Mouse (Mus musculus): ENCODE data around the gene Gm17304. TPM values are rescaled to one million over a fixed set of nuclear protein-coding genes. Genes with fewer than 3 reads are reported as not detected.

The Gm17304 gene
- not detected for total RNA-seq (2021)
- long read RNA-seq, experiment 1, result 0 reads
- long read RNA-seq, experiment 2, result 0 reads

- DNase-seq (ENCODE audit: low spot score in 2 of 2), result no peak
Measured at GRCm38 (mm10) chr5:106608798-106609197, at the start of gene Gm17304. Gene Gm17304, plus strand, starts transcription at chr5:106609098.

DNA sequence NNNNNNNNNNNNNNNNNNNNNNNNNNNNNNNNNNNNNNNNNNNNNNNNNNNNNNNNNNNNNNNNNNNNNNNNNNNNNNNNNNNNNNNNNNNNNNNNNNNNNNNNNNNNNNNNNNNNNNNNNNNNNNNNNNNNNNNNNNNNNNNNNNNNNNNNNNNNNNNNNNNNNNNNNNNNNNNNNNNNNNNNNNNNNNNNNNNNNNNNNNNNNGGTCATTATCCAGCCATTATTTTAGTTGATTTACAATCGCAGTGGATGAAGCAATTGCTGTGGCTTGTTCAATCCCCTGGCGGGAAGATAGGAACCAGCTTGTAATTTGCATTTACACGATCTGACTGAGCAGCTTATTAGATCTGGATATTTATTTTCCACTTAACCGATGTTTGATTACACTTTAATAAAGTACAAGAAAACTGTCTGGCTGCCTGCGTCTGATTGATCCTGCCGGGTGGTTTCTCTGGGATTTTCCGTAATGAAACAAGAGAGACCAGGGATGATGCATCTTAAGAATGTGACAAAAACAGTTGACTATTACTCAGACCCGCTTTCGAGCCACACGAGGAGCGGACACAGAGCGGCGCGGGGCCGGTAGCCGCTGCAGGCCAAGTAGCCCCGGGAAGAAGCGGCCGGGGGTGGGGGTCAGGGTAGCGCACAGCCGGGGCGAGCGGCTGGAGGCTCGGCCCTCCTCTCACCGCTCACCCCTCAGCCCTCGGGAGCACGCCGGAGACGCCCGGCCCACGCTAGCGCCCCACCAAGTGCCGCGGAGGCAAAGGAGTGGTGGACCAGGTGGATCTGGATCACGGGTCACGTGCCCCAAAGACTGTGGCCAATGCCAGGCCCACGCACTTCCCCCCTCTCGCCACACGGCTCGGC, 48.0 kb upstream of the Gm17304 start:
- peak; percentile 46 to 78 for DNase-seq (ENCODE audit: low spot score in 2 of 2)

DNA sequence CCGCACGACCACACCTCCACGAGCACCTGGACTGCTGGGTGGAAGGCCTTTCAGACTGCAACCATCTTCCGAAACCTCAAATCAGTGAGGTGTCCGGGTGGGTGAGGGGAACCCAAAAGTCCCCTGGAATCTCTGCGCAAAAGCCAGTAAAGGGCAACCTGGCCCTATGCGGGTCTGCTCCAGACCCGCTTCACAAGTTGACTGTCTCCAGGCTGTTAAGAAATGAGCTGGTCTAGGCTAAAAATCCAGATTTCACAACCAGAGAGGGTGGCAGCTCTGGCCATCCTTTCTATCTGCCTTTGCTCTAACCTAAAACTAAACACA, 47.4 kb upstream of the Gm17304 start:
- no peak for DNase-seq (ENCODE audit: low spot score in 2 of 2)

GRCm38 (mm10) chr5:106566025-106566424, 42.9 kb upstream of the Gm17304 start:
- DNase-seq (ENCODE audit: low spot score in 2 of 2), result no peak

DNA sequence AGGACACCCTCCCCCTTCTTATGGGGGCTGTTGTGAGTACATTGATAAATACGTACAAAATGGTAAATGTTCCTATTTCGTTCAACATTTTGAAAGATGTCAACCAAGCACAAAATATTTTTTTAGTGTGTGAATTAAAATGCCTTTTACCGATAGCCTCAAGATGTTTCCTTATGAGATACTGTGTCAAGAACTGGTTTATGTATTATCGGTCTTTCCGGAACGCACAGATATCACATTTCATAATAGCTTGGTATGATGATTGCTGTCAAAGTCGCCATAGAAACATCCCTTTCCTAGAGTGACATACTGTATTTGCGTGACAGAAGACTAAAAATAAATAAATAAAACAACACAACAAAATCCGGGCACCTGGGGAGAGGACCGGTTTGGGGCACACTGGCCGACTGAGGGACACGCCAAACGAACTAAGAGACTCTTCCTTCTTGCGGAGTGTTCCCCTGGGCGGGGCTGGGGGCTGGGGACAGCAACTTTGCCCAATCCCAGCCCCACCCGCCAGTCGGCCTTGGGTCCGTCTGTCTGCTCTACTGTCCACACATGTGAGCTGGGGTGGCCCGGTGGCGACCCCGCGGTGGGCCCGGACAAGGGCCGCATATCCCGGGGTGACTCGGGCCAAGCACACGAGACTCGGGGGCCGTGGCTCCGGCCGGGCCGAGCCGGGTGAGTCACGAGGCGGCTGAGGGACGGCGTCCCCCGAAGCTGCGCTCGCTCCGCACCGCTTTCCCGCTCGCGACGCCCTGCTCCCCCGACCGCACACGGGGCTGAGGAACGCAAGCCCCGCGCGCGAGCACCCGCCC, 34.9 kb upstream of the Gm17304 start:
- no peak for DNase-seq (ENCODE audit: low spot score in 2 of 2)

- peak; percentile 70 to 75 for DNase-seq (ENCODE audit: low spot score in 2 of 2)
Measured at GRCm38 (mm10) chr5:106574560-106574946, 34.3 kb upstream of the Gm17304 start.

DNA sequence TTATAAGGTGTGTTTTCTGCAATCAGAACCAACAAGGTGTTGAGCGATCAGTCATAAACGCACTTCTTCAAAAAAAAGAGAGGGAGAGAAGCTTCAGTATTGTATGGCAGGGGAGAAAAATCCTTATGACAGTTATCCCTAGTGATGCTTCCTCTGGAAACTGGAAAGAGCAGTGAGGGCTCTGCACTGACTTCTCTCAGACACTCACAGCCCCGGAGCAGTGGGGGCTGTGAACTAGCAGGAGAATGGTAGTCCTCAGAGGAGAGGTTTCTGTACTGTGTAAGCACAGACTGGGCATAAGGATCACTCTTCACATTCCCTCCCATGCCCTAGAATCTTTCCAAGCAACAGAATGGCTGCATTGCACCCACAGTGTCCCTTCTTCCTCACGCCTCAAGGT, 33.8 kb upstream of the Gm17304 start:
- DNase-seq (ENCODE audit: low spot score in 2 of 2), result no peak

- peak in 1 of 2 experiments; percentile 23 for DNase-seq (ENCODE audit: low spot score in 2 of 2)
Measured at GRCm38 (mm10) chr5:106577237-106577888, 31.5 kb upstream of the Gm17304 start.

- DNase-seq (ENCODE audit: low spot score in 2 of 2), result no peak
Measured at GRCm38 (mm10) chr5:106580943-106581342, 28.0 kb upstream of the Gm17304 start.

GRCm38 (mm10) chr5:106589006-106589405, 19.9 kb upstream of the Gm17304 start:
- DNase-seq (ENCODE audit: low spot score in 2 of 2), result no peak

- DNase-seq (ENCODE audit: low spot score in 2 of 2), result no peak
Measured at GRCm38 (mm10) chr5:106589670-106590069, 19.2 kb upstream of the Gm17304 start.

GRCm38 (mm10) chr5:106590686-106591085, 18.2 kb upstream of the Gm17304 start:
- no peak for DNase-seq (ENCODE audit: low spot score in 2 of 2)

DNA sequence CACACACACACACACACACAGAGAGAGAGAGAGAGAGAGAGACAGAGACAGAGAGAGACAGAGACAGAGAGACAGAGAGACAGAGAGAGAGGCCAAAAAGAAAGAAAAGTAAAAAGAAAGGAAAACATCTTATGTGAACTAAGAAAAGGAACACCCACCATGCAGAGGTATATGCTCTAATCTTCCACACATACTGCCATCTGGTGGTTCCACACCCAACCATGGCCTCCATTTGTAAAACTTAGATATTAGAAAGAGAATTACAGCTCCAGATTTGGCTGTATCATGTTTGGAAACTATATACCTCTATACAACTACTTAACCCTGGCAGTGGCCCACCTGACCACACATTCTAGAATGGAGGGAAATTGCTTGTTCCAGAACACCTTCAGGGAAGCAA, 14.5 kb upstream of the Gm17304 start:
- DNase-seq (ENCODE audit: low spot score in 2 of 2), result no peak

- DNase-seq (ENCODE audit: low spot score in 2 of 2), result no peak
Measured at GRCm38 (mm10) chr5:106597472-106597871, 11.4 kb upstream of the Gm17304 start.

GRCm38 (mm10) chr5:106599482-106599881, 9.4 kb upstream of the Gm17304 start:
- no peak for DNase-seq (ENCODE audit: low spot score in 2 of 2)

DNA sequence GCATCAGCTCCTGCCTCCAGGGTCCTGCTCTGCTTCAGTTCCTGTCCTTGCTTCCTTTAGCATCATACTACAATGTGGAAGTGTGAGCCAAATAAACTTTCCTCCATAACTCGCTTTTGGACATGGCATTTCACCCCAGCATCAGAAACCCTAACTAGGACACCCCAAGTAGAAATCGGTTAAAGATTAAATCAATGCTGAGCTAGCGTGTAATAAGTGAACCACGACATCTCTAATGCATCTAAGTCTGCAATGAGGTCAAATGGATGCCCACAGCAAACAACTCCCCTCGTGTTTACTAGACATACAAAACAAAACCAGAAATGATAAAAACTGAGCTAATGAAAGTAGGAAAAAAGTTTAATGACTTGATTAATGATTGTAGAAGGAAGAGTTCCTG, 4.5 kb upstream of the Gm17304 start:
- DNase-seq (ENCODE audit: low spot score in 2 of 2), result no peak

GRCm38 (mm10) chr5:106605096-106605495, 3.8 kb upstream of the Gm17304 start:
- no peak for DNase-seq (ENCODE audit: low spot score in 2 of 2)

- DNase-seq (ENCODE audit: low spot score in 2 of 2), result no peak
Measured at GRCm38 (mm10) chr5:106607081-106607480, 1.8 kb upstream of the Gm17304 start.

DNA sequence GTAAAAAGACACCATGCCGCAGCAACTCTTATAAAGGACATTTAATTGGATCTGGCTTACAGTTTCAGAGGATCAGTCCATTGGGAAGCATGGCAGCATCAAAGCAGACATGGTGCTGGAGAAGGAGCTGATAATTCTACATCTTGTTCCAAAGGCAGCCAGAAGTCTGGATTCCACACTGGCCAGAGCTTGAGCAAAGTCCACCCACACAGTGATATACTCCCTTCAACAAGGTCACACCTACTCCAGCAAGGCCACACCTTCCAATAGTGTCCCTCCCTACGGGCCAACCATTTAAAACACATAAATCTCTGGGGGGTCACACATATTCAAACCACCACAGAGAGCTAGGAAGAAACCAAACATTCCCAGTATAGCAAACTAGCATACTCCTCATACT, 3.3 kb downstream of the Gm17304 start:
- no peak for DNase-seq (ENCODE audit: low spot score in 2 of 2)

DNA sequence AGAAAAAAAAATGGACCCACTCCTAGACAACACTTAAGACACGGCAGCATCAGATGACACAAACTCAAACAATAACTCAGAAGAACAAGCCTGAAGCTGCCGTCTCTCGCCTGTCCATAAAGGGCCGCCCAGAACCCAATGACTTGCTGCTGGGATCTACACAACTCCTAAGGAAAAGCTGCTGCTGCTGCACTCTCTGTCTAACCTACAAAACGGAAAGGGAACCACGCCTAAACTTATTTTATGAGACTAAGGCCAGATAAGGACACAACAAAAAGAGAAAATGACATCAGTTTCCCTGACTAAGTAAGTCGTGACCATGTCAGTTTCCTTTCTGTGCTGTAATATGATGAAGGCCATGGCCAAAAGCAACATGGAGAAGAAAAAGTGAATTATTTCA, 5.7 kb downstream of the Gm17304 start:
- DNase-seq (ENCODE audit: low spot score in 2 of 2), result no peak

GRCm38 (mm10) chr5:106615006-106615405, 6.1 kb downstream of the Gm17304 start:
- DNase-seq (ENCODE audit: low spot score in 2 of 2), result peak in 1 of 2 experiments; percentile 71

GRCm38 (mm10) chr5:106620446-106620845, 11.5 kb downstream of the Gm17304 start:
- DNase-seq (ENCODE audit: low spot score in 2 of 2), result no peak

Data from layer of hippocampus, postnatal 14 days (tissue).